Mouse (Mus musculus) liver, adult 2 months (tissue): ENCODE data around the gene Ppp1r14b.

Source experiments
- CTCF ChIP-seq: fragments of 200-500 bp; IDR thresholded peaks from 2 replicates; pipeline ENCODE4 v1.5.1; 2011; ENCODE audit warnings: low read depth, low read length, control low read depth
- POLR2A ChIP-seq: fragments of 200-500 bp; IDR thresholded peaks from 2 replicates; pipeline ENCODE4 v1.6.1; 2011; ENCODE audit warnings: low read length, control low read depth; ENCODE audit not compliant: insufficient read depth; ENCODE audit errors: extremely low read depth

- no peak for TF ChIP-seq POLR2A
- no peak for TF ChIP-seq CTCF
Measured at GRCm38 (mm10) chr19:7018546-7018945, 43.8 kb downstream of the Ppp1r14b start.
